Mouse (Mus musculus) thymus, postnatal 10 days (tissue): ENCODE results near the gene Kif1a.

Experiments used
- DNase-seq, 2 experiments: peaks; one replicate each; pipeline ENCODE4 v3.0.0; 2021; ENCODE audit warnings: low spot score in 2 of 2

Gene Kif1a

DNA sequence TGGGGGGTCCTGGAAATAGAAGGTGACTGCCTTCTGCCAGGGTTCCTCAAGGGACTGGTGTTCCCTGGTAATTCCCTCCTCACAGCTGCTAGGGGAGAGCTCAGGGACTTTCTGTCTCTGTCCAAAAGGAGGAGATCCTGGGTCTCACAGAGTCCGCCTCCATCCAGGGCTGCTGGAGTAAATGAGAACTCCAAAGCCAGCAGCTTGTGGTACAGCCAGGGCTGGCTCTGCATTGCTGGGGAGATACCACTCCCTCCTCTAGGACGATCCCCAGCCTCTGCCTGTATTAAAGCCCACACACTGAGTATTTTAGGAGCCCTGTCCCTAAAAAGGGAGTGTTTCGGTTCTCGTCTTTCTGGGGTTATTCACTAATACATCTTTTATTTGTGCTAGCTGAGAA is 81.1 kb downstream of the Kif1a start:
- DNase-seq: no peak

DNA sequence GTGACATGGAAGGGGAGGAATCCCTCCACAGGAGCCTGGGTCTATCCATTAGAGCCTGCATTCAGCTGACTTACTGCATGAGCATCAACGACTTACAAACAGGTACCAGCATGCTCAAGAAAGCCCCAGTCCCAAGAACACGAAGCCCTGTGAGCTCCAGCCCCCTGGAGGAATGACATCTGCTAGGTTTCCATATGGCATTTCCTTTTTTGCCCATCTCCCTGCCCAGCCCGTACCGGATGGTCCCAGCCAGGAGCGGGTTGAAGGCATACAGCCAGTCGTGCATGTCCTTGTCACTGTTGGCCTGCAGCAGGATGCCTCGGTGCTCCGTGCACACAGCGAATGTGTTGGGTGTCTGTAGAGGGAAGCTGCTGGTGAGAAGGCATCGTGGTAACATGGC is 83.0 kb downstream of the Kif1a start:
- DNase-seq: no peak

DNA sequence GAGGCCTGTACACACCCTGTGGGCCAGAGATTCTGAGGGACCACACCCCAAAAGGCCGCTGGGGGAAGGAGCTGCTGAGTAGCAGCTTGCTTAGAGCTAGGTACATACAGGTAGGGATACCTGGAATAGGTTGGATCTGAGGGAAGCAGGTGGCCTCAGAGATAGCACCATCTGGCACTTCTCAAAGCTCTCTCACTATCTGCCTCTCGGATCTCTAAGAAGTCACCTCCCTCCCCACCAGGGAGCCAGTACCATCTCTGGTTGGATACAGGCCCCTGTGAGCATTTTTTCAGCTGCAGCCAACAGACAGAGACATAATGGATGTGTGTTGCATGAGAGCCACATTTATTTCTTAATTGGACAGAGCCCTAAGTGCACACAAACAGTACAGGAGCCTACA is 86.6 kb downstream of the Kif1a start:
- no peak for DNase-seq

DNA sequence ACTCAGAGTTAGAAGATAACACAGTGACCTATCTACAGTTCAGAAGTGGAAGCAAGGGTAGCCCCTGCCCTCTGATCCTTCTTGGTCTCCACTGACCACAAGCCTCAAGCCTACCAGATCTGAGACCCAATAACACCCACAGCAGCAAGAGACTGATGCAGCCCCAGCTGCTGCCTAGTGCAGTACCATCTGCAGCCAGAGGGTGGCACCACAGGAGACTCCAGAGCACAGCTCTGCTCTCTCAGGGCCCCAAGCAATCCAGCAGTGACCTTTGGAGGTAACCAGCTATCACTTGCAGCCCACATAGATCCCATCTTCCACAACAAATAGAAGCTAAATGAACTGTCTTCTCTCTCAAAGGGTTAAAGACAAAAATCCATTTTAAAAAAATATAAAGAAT is 87.3 kb downstream of the Kif1a start:
- peak; percentile 20 to 70 for DNase-seq

DNA sequence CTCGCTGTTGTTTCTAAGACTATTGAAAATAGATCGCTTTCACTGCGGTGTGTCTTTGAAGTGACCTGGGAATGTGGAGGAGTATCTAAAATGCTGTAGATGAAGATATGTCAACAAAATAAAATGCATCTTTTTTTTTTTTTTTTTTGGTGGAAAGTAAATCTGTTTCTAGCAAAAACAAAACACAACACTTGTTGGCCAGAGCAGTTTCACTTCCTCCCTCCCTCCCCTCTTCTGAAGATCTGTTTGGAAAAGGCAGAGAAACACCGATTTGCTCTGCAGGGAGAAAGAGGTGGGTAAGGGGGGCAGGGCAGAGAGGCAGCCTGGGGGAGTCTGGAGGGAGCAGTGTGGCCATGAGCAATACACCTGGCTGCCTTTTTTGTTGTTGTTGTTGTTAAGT is 88.4 kb downstream of the Kif1a start:
- no peak for DNase-seq

DNA sequence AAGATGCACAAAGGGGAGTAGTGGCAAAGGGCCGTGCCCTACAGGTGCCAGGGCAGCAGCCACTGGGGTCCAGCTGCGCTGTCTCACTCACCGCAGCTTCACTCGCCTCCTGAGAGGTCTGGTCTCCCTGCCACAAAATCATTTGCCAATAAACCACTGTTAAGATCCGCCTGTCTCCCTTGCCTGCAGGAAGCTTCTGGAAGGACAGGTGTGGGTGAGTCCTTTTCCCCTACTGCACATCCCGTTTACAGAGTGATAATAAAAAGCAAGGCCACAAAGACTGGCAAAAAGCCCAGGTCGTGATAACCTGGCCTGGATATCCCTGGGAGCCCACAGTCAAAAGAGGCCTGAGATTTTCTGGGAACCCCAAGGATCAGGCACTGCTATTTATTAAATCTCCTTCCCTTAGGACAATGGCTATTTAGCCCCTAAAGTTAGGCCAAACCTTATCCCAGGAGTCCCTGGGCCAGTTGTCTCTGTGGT is 89.6 kb downstream of the Kif1a start:
- no peak for DNase-seq

DNA sequence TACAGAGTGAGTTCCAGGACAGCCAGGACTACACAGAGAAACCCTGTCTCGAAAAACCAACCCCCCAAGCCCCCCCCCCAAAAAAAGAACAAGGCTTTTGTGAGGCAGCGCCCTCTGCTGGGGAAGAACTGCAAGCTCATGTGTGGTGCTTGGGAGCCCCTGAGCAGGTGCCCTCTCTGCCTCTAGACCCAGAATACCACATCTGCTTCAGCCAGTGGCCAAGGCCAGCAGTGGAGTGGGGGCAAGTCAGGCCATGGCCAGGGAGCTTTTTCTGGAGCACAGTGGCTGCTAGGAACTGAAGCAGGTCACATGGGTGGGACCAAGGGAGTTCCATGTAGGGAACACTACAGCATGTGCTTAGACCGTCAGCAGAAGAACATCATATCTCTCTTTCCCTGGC is 91.0 kb downstream of the Kif1a start:
- DNase-seq: peak in 1 of 2 experiments; percentile 18

DNA sequence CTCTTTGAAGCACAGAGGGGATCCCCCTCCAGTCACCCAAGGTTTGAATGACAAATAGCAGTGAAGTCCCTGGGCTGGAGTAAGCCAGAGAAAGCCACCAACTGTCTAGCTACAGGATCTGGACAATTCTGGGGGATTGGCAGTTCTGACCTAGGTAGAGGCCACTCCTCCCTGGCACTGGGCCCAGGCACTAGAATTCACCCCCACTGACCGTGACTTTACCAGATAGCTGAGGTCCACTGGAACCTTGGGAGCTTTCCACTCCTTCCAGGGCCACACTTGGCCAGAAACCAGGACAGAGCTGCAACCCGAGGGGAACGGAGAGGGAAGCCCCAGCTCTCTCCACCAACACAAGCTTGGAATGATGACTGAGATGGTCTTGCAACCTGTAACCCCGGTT is 92.6 kb downstream of the Kif1a start:
- no peak for DNase-seq

DNA sequence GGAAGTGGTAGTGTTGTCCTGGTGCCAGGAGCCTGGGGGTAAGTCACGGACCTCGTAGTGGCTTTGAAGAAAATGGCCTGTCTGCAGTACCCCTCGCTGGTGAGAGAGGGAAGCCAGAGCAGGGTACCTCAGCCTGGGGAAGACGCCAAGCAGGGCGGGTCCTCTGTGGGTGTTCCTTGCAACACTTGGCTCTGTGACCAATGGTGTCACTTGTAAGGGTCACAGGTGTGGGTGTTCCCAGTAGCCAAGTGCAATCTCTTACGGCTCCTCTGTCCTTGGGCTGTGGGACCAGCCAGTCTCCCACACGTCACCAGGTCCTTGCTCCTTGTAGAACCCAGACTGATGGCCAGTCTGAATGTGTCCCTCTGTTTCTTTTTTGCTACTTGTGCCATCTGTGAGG is 95.7 kb downstream of the Kif1a start, which contains the start of gene Aqp12:
Gene Aqp12, plus strand, starts transcription at position 274 of the 400 bp plus-strand sequence.
- no peak for DNase-seq

DNA sequence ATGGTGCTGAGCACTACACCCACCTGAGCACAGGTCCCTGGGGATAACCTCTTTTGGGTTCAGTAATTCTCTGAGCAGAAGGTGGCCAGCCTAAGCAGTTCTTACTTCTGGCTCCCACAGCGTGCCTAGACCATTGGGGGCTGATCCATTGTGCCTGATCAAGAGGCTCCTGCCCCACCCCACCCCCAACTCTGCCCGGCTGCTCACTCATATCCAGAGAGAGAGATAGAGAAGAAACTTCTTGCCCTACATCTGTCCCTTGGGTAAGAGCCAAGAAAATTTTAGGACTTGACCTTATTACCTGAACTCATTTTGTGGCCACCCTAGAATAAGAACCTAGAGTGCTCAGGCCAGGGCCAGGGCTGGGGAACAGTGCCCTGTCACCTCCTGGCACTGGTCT is 108.9 kb downstream of the Kif1a start:
- DNase-seq: no peak

DNA sequence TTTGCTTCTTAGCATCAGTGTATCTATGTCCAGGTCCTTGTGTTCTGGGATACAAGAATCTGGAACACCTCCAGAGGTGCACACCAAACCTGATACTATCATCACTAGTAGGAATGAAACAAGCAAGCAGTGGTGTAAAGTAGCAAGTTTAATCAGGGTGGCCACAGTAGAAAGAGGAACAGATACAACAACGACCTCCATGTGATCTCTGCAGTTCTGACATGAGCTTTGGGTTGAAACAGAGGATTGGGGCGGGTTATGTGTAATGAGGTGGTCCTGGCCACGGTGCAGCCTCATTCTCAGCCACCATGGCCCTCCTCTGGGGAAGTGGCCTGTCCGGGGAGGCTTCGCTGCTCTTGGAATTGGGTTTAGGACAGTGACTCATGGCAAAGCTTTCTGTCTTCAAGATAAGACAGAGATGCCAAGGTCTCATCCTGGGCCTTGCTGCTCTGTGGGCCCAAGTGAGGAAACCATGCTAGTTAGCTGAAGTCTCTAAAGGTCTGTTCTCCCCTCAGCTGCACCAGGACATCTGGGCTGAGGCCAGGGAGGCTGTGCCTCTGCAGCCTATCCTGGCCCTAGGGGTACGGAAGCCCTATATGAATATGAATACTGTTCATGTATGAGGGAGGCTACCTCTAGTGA is 109.4 kb downstream of the Kif1a start:
- no peak for DNase-seq

DNA sequence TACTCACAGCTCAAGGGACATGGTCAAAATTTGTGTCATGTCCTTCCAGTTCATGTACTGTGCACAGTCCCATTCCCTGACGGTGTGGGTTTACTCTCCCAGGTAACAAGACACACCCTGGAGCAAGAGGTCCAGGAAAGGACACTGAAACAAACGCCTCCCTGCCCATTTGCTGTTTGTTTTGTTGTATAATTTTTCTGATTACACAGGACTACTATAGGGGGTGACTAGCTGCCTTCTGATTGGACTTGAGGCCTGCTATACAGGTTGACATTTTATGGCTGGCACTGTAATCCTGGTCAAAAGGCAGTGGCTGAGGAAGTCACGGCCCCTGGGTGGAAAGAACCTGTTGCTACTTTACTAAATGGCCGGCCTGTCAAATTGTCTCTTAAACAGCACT is 111.9 kb downstream of the Kif1a start:
- no peak for DNase-seq

DNA sequence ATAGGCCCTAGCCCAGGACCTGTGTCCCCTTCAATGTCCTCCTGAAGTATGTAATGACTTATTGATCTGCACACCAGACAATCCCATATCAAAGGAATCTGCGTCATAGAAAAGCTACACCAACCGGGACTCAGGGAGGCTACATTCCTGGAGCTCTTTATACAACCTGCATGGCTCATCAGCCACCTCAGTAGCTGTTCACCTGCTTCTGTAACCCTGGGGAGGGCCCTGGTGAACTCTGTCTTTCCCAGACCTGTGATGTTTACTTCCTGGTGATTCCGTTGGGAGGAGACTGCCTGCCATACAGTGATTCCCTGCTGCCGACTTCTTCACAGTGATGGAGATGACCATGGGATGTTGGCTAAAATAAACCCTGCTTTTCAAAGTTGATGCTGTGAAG is 112.9 kb downstream of the Kif1a start:
- no peak for DNase-seq

DNA sequence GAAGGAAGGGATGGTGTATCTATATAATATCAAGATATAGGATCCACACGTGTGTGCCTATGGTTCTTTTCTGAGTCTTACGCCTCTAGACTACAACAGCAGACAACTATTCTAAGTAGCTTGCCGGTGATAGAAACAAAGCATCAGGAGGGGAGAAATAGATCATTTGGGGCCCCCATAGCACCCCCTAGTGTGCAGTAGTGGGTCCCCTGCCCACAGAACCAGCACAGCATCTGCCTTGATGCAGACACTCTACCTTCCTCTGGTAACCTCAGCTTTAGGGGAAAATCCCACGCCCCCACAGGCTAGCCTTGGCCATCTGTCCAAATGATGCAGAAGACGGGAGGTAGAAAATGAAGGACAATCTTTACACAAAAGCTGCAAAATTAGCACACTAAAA is 116.8 kb downstream of the Kif1a start:
- no peak for DNase-seq

DNA sequence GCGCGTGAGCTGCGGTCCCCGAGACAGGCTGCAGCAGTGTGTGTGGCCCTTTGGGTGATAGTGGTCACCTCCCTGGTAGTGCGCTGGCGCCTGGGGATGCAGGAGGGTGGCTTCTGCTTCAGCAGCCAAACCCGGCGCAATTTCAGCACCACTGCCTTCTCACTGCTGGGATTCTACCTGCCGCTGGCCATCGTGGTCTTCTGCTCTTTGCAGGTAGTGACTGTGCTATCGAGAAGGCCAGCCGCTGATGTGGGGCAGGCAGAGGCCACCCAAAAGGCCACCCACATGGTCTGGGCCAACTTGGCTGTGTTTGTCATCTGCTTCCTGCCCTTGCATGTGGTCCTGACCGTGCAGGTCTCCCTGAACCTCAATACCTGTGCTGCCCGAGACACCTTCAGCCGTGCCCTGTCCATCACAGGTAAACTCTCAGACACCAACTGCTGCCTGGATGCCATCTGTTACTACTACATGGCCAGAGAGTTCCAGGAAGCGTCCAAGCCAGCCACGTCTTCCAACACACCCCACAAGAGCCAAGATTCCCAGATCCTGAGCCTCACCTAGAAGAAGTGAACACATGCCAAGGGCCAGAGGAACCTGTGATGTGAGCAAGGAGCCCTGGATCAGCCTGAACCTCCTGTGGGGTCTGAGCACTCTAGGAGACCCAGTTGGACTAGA is 118.7 kb downstream of the Kif1a start:
- no peak for DNase-seq

DNA sequence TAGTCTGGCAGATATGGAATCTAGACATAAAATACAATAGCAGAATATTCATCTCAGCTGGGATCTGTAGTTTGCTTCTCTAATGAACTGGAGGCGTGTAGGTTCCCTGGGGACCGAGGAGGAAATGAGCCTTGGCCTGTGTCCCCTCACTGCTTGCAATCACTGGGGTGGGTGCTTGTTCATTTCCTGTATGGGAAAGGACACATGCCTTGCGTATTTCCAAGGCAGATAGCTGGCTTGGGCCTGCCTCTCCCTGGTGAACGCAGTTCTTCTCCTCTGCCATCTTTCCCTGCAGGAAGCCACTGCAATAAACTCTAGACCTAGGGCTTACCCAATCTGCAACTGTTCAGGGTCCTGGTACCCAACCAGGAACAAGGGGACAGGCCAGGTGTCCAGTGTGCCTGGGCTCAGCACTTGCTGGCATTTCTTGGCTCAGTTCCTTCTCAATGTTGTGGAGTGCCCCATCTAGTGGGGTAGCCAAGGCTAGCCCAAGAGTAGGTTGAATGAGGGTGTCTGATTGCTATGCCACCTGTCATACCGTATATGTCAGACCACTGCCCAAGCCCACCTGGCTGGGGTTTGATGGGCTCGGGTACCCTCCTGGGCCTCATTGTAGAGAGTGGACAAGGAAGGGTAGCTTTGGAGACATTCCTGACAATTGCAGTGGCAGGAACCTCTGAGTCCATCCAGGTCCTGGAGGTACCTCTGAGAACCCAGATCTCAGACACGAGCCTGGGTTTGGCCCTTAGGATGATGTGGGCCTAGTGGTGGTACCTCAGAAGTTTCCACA is 120.5 kb downstream of the Kif1a start:
- DNase-seq: no peak

DNA sequence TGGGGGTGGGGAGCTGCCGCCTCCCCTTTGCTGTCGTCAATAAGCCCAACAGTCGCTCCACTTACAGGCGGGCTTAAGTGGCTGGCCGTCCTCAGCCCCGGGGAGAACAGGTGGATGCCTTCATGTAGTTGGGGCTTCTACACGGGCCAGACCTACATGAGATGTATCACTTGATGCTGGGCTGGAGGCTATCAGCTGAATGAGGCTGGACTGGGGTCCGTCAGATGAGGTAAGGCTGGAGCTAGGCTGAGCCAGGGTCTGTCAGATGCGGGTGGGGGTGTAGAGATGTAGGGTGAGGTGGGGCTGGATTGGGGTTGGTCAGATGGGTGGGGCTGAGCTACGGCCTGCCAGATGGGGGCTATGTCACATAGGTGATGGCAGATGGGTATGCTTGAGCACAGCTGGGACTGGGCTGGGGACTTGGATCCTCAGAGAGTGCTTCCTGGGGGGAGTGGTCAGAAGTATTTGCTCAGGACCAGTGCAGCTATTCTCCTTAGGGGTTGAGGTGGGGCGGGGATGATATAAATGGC is 122.6 kb downstream of the Kif1a start:
- no peak for DNase-seq

DNA sequence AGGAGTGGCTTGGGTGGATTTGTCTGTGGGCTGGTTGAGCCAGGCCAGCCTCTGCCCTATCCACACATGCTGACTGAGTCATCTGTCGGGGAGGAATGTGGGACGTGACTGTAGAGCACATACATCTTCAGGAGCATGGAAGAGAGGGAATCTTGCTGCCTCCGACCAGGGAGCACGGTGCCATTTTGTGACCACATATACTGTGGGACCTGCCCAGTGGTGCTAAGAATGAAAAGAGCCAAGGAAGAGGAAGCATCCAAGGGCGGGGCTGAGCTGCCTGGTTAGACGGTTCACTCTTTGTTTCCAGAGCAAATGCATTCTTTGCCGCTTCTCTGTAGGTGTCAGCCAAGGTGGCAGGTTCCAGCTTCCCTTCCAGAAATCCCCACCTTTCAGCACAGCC is 123.1 kb downstream of the Kif1a start:
- DNase-seq: no peak

DNA sequence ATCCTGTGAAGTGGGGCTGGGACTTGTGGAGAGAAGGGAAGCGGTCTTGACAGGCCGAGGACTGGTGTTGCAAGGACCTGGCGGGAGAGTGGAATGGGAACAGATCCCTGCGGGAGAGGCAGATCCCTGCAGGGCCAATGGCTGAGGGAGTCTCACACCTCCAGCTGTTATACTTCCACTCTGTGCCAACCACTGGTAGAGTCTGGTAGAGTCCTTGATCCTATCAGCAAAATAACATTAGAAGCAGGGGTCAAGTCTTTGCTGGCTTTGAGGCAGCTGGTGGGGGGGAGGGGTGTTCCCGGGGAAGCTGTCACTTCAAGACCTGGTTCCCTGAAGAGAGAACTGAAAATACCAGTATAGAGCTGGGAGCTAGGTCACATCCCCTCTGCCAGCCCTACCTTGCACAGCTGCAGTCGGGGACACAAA is 125.6 kb downstream of the Kif1a start:
- no peak for DNase-seq

DNA sequence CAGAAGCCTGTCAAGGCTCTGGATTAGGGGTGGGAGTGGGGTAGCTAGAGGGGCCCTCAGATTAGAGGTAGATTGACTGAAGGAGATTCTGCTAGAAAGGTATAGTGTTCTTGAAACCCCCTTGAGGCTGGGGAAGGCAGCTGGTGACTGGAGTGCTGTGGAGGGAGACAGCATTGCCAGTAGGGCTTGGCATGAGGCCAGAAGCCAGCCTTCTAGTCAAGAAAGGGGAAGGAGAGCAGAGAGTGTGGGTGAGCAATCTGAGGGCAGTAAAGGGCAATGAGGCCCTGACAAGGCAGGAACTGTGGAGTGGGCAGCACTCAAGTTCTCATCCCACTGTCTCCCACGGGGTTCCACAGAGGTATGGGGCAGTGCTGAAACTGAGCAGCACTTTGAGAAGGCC is 128.9 kb downstream of the Kif1a start:
- DNase-seq: no peak

DNA sequence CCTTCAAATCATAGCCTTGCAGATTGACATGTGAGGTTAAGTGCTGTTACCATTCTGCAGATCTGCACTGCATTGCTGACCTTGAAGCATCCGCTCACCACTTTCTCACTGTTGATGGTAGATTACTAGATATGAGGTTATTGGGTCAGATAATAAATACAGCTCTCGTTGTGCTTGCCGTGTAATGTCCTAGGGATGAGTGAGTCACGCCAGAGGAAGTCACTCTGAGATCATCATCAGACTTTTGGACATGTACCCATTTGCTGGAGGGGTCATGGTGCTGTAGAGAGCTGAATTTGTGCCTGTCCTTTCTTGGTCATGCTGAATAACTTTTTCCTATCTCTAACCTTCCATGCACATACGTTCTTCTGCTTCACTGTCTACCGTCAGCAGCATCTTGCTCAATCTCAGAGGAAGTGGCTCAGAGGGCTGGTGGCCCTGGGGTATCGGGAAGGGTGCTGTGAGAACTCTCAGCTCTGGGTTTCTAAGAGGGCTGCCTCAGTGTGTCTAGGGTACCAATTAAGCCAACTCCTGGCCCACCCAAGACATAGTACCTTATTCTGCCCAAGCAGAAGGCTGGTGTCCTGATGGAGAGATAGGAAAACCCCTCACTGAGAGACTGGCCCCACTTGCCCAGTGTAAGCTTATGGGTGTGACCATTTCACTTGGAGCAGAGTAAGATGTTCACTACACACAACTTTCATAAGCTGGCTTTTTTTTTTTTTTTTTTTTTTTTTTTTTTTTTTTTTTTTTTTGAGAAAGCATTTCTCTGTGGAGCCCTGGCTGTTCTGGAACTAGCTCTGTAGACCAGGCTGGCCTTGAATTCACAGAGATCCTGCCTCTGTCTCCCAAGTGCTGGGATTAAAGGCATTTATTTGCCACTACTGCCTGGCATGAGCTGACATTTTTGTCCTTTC is 129.6 kb downstream of the Kif1a start:
- no peak for DNase-seq
